Mouse (Mus musculus): ENCODE data around the gene Hoxd3. TPM values are rescaled to one million over a fixed set of nuclear protein-coding genes. Genes with fewer than 3 reads are reported as not detected.

Hoxd3 gene
- polyA plus RNA-seq, 1 experiment from 2014 or later, result 15.8 TPM

DNA sequence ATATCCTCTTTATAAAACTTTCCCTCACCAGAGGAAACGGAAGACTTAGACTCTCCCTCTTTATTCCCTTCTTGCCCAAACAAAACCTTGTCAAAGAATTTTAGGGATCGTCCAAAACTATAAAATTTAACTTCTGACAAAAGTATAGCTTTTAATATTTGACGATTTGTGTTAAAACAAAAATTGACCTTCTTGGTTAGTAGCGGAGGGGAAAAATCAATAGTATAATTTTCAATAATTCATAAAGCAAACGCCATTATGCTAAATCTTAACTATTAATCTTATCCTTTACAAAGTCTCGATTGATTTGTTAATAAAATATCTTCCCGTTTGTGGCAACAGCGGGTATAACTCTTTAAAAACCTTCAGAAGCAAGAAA lies 21.4 kb upstream of the Hoxd3 start:
- ATAC-seq (ENCODE audit: insufficient read depth, low FRiP score, low read depth), result no peak
- Histone ChIP-seq H3K4me3 (replicated peaks) (no peak overlapping the region), H3K27me3 (replicated peaks) (peaks cover 90% of the 10 kb centered on the region), H3K27ac (no peak overlapping the region), H3K4me1 (0 out of 2 replicates have a peak, but pooled peaks cover 4% of the 10 kb centered on the region), H3K36me3 (no peaks in the 10 kb centered on the region), H3K9ac (no peak overlapping the region), H3K9me3 (no peaks in the 10 kb centered on the region), H3K4me2 (no peak overlapping the region)
- WGBS, result 9% methylated on average over 8 of the region's 8 CpGs

DNA sequence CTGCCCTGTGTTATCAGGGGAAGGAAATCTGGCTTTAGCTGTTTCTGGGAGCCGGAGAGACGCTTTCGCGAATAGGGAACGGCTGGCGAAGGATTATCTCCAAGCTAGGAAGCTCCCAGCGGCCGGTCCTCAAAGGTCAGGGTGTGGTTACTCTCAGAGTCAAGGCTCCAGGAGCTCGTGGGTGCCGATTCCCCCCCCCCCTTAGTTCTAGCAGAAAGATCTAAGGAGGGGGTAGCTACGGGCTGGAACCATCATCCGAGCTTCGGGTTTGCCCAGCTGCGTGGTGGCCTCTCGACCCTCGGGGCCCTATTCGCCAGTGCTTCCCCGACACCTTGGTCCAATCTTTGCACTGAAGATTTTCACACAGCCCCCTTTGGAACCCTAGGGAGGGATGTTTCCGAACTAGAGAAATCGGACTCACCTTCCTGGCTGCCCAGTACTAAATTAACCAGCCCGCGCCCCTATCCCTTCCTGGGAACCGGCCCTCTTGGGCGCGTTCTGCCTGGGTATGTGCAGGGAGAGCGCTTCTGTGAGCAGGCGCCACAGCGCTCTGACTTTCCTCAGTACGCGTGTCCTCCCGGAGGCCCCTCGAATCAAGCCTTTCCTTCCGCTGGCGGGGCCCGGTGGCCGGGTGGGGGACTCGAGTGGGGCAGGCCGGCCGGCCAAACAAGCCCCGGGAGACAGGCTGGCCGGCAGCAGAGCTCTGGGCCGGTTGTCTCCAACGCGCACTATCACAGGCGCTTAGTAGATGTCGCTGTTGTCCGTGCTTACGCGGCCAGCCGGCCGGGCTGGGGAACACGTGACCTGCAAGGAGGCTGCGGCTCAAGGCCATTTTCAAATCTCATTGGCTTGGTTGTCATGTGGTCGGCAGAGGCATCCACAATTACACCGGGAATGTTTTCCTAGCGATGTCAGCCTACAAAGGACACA lies 20.4 kb upstream of the Hoxd3 start, which contains the start of gene Hoxd10:
Hoxd10 (plus strand) TSS at position 903 of the 930 bp plus-strand sequence.
- 2% methylated on average over 56 of the region's 56 CpGs for WGBS
- peak; percentile 39; the same call in 1 of the 2 replicates for ATAC-seq (ENCODE audit: insufficient read depth, low FRiP score, low read depth)
- Histone ChIP-seq H3K4me2 (peak within 1 kb of the TSS; percentile 36; the same call in 1 of the 2 replicates), H3K9me3 (no peaks in the 10 kb centered on the region), H3K4me3 (replicated peaks) (peak within 1 kb of the TSS; percentile 16; the same call in 1 of the 2 replicates), H3K4me1 (0 out of 2 replicates have a peak, but pooled peaks cover 4% of the 10 kb centered on the region), H3K9ac (no peak within 1 kb of the TSS), H3K27ac (no peak within 1 kb of the TSS), H3K36me3 (no peaks in the 10 kb centered on the region), H3K27me3 (replicated peaks) (peaks cover 96% of the 10 kb centered on the region)

- H3K9ac ChIP-seq, result no peak overlapping the region
- no peaks in the 10 kb centered on the region for H3K36me3 ChIP-seq
- ATAC-seq (ENCODE audit: insufficient read depth, low FRiP score, low read depth), result no peak
- peaks cover 96% of the 10 kb centered on the region for H3K27me3 ChIP-seq (replicated peaks)
- H3K4me2 ChIP-seq, result 0 out of 2 replicates have a peak overlapping the region, but pooled peaks have one; percentile 36
- no peak overlapping the region for H3K4me3 ChIP-seq (replicated peaks)
- WGBS, result 4% methylated on average over 35 of the region's 35 CpGs
- H3K27ac ChIP-seq, result no peak overlapping the region
- H3K4me1 ChIP-seq, result 0 out of 2 replicates have a peak, but pooled peaks cover 4% of the 10 kb centered on the region
- no peaks in the 10 kb centered on the region for H3K9me3 ChIP-seq
Measured at GRCm38 (mm10) chr2:74691995-74692807, 19.5 kb upstream of the Hoxd3 start.

DNA sequence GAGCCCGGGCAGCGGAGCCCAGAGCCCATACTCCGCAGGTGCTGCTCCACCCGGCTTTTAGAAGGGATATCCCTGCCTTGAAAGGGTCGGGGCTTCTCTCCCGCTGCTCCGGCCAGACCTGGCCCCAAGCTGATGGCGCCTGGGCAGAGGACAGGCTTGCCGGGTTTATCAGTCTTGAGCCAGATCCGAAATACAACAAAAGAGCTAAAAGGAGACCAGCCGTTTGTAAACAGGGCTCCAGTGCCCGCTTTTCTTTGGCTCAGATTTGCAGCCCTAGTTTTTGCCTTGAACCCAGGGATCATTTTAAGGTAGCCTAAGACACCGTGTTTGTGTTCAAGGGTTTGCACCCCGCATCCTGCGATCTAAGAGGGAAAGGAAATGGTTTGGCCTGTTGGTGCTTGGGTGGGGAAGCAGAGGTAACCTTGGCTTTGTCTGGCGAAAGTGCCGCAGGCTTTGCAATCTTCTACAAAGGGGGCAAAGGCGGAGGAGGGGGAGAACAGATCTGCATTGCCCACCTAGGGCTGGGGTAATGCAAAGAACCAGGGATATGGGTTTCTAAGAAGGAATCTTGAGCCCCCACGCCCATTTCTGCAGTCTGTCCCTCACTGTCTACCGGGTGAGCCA lies 18.8 kb upstream of the Hoxd3 start:
- Histone ChIP-seq H3K9ac (no peak overlapping the region), H3K4me1 (peaks cover 9% of the 10 kb centered on the region), H3K36me3 (no peaks in the 10 kb centered on the region), H3K27ac (no peak overlapping the region), H3K4me3 (replicated peaks) (no peak overlapping the region), H3K27me3 (replicated peaks) (peaks cover 96% of the 10 kb centered on the region), H3K4me2 (no peak overlapping the region), H3K9me3 (no peaks in the 10 kb centered on the region)
- no peak for ATAC-seq (ENCODE audit: insufficient read depth, low FRiP score, low read depth)
- WGBS, result 2% methylated on average over 20 of the region's 20 CpGs

GRCm38 (mm10) chr2:74693432-74693827 lies 18.3 kb upstream of the Hoxd3 start:
- WGBS, result 8% methylated on average over 4 of the region's 4 CpGs
- no peak overlapping the region for H3K4me3 ChIP-seq (replicated peaks)
- H3K4me1 ChIP-seq, result peaks cover 14% of the 10 kb centered on the region
- no peaks in the 10 kb centered on the region for H3K36me3 ChIP-seq
- H3K9me3 ChIP-seq, result no peaks in the 10 kb centered on the region
- no peak overlapping the region for H3K4me2 ChIP-seq
- H3K27ac ChIP-seq, result no peak overlapping the region
- H3K9ac ChIP-seq, result no peak overlapping the region
- no peak for ATAC-seq (ENCODE audit: insufficient read depth, low FRiP score, low read depth)
- peaks cover 96% of the 10 kb centered on the region for H3K27me3 ChIP-seq (replicated peaks)

DNA sequence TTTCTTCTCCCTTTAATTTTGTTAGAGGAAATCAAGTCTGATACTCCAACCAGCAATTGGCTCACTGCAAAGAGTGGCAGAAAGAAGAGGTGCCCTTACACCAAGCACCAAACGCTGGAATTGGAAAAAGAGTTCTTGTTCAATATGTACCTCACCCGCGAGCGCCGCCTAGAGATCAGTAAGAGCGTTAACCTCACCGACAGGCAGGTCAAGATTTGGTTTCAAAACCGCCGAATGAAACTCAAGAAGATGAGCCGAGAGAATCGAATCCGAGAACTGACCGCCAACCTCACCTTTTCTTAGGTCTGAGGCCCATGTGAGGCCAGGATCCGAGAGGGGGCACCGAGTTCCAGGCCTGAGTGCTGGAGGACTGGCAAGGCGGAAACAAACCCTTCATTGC lies 17.7 kb upstream of the Hoxd3 start:
- H3K4me2 ChIP-seq, result no peak overlapping the region
- no peak for ATAC-seq (ENCODE audit: insufficient read depth, low FRiP score, low read depth)
- whole genome bisulfite sequencing, result 3% methylated on average over 16 of the region's 16 CpGs
- H3K27me3 ChIP-seq (replicated peaks), result peaks cover 96% of the 10 kb centered on the region
- no peak overlapping the region for H3K9ac ChIP-seq
- no peaks in the 10 kb centered on the region for H3K9me3 ChIP-seq
- no peak overlapping the region for H3K27ac ChIP-seq
- H3K4me1 ChIP-seq, result peaks cover 16% of the 10 kb centered on the region
- H3K36me3 ChIP-seq, result no peaks in the 10 kb centered on the region
- H3K4me3 ChIP-seq (replicated peaks), result no peak overlapping the region

DNA sequence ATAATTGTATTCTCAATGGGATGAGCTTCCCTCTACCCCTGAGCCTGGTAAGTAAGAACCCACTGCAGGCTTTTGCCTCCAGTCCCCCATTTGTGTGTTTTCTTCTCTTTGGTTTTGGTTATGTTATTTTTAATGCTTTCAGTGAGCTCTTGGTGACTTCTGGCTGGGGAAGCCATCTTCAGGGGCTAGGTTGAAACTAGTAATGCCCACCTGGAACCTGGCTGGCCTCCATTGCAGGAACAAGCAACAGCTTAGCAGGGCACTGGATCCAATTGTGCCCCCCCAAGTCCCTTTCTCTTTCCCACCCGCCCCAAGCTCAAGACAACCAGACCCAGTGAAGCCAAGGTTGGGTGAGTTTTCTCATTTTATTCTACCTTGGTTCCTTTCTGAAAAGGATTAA lies 16.3 kb upstream of the Hoxd3 start:
- Histone ChIP-seq H3K27ac (no peak overlapping the region), H3K27me3 (replicated peaks) (peaks cover 98% of the 10 kb centered on the region), H3K4me3 (replicated peaks) (no peak overlapping the region), H3K36me3 (no peaks in the 10 kb centered on the region), H3K9ac (no peak overlapping the region), H3K9me3 (no peaks in the 10 kb centered on the region), H3K4me1 (peaks cover 16% of the 10 kb centered on the region), H3K4me2 (no peak overlapping the region)
- no peak for ATAC-seq (ENCODE audit: insufficient read depth, low FRiP score, low read depth)
- WGBS, result 26% methylated on average over 1 of the region's 1 CpGs

GRCm38 (mm10) chr2:74695813-74696430 lies 15.8 kb upstream of the Hoxd3 start:
- no peak overlapping the region for H3K4me3 ChIP-seq (replicated peaks)
- H3K27ac ChIP-seq, result no peak overlapping the region
- peaks cover 16% of the 10 kb centered on the region for H3K4me1 ChIP-seq
- no peak overlapping the region for H3K4me2 ChIP-seq
- H3K9me3 ChIP-seq, result no peaks in the 10 kb centered on the region
- no peaks in the 10 kb centered on the region for H3K36me3 ChIP-seq
- ATAC-seq (ENCODE audit: insufficient read depth, low FRiP score, low read depth), result no peak
- H3K27me3 ChIP-seq (replicated peaks), result peaks cover 100% of the 10 kb centered on the region
- no peak overlapping the region for H3K9ac ChIP-seq
- 3% methylated on average over 7 of the region's 7 CpGs for WGBS

- H3K9ac ChIP-seq, result no peak overlapping the region
- peaks cover 97% of the 10 kb centered on the region for H3K27me3 ChIP-seq (replicated peaks)
- no peak for ATAC-seq (ENCODE audit: insufficient read depth, low FRiP score, low read depth)
- no peaks in the 10 kb centered on the region for H3K9me3 ChIP-seq
- peaks cover 12% of the 10 kb centered on the region for H3K4me1 ChIP-seq
- H3K27ac ChIP-seq, result no peak overlapping the region
- no peaks in the 10 kb centered on the region for H3K36me3 ChIP-seq
- no peak overlapping the region for H3K4me2 ChIP-seq
- no peak overlapping the region for H3K4me3 ChIP-seq (replicated peaks)
- WGBS, result 2% methylated on average over 34 of the region's 34 CpGs
Measured at GRCm38 (mm10) chr2:74696442-74697335, 15.0 kb upstream of the Hoxd3 start.

DNA sequence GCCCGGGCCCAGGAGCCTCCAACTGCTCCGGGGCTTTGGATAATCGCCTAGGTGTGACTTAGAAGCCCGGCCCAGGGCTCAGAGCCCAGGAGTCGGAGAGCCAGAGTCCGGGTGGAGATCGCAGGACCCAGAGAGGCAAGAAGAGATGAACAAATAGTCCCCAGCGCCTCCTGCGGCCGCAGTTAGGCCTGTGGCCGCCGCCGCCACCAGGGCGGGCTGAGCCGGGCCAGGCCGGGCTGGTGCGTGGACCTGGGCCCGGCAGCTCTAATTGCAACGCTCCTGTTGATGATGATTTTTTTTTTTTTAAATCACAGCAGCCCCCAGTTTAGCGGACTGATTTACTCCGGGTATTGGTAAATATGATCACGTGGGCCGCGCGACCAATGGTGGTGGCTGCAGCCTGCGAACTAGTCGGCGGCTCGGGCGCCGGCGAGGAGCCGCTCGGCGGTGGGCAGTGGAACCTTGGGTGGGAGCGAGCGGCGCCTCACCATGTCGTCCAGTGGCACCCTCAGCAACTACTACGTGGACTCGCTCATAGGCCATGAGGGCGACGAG lies 14.1 kb upstream of the Hoxd3 start, which contains the start of gene Hoxd9:
Hoxd9 (plus strand) TSS at position 161 of the 555 bp plus-strand sequence.
- Histone ChIP-seq H3K27ac (no peak within 1 kb of the TSS), H3K4me1 (peaks cover 12% of the 10 kb centered on the region)
- 2% methylated on average over 43 of the region's 43 CpGs for WGBS

More for the DNA sequence above, 14.1 kb upstream of the Hoxd3 start, which contains the start of gene Hoxd9:
- Histone ChIP-seq H3K9me3 (no peaks in the 10 kb centered on the region), H3K4me2 (peak within 1 kb of the TSS; percentile 56), H3K27me3 (replicated peaks) (peaks cover 93% of the 10 kb centered on the region), H3K9ac (no peak within 1 kb of the TSS), H3K36me3 (no peaks in the 10 kb centered on the region), H3K4me3 (replicated peaks) (peak within 1 kb of the TSS; percentile 34)
- ATAC-seq (ENCODE audit: insufficient read depth, low FRiP score, low read depth), result 0 out of 2 replicates have a peak, but pooled peaks have one; percentile 14

Measured in stomach, embryonic 15.5 days (tissue).